Mouse (Mus musculus) lung, adult 2 months (tissue): ENCODE data around the gene Pax6.

ENCODE experiments used
- CTCF ChIP-seq: fragments of 200-500 bp; IDR thresholded peaks from 2 replicates; pipeline ENCODE4 v1.5.1; 2011; ENCODE audit warnings: mild to moderate bottlenecking, low read length, control low read depth; ENCODE audit not compliant: insufficient read depth
- POLR2A ChIP-seq: fragments of 200-500 bp; IDR thresholded peaks from 2 replicates; pipeline ENCODE4 v1.6.1; 2011; ENCODE audit warnings: low read depth, mild to moderate bottlenecking, control low read depth, low read length, borderline replicate concordance; ENCODE audit errors: extremely low read depth

GRCm38 (mm10) chr2:105715409-105716115 is 46.9 kb downstream of the Pax6 start:
- TF ChIP-seq POLR2A (no peak), CTCF (no peak)
